Mouse (Mus musculus) liver, embryonic 12.5 days (tissue): ENCODE data around the gene Trpm5. TPM values are rescaled to one million over a fixed set of nuclear protein-coding genes. Genes with fewer than 3 reads are reported as not detected.
A peak's percentile ranks its signal among the peaks of the same experiment; 100 is the strongest.

Experiments
- ATAC-seq: fragments of 200-750 bp; cut with Nextera tagmentation; 2 replicates; pipeline ENCODE4 v1.8.0; 2017; ENCODE audit warnings: moderate number of reproducible peaks, mild to moderate bottlenecking, moderate library complexity
- H3K27ac ChIP-seq: fragments of 300-500 bp; sonication (generic); 2 replicates; pipeline ENCODE4 v1.5.1; 2016; ENCODE audit warnings: mild to moderate bottlenecking
- H3K27me3 ChIP-seq: fragments of 300-500 bp; sonication (generic); replicated peaks from 2 replicates; pipeline ENCODE4 v1.6.1; 2016; ENCODE audit warnings: mild to moderate bottlenecking, moderate library complexity
- H3K36me3 ChIP-seq: fragments of 300-500 bp; sonication (generic); 2 replicates; pipeline ENCODE4 v1.6.1; 2016; ENCODE audit warnings: mild to moderate bottlenecking, moderate library complexity
- H3K4me1 ChIP-seq: fragments of 300-500 bp; sonication (generic); 2 replicates; pipeline ENCODE4 v1.6.1; 2016
- H3K4me2 ChIP-seq: fragments of 300-500 bp; sonication (generic); 2 replicates; pipeline ENCODE4 v1.6.1; 2016; ENCODE audit warnings: mild to moderate bottlenecking, moderate library complexity
- H3K4me3 ChIP-seq: fragments of 300-500 bp; sonication (generic); 2 replicates; pipeline ENCODE4 v1.5.1; 2016; ENCODE audit warnings: mild to moderate bottlenecking, moderate library complexity
- H3K9ac ChIP-seq: fragments of 300-500 bp; sonication (generic); 2 replicates; pipeline ENCODE4 v1.6.1; 2016; ENCODE audit warnings: mild to moderate bottlenecking, moderate library complexity
- H3K9me3 ChIP-seq: fragments of 300-500 bp; sonication (generic); replicated peaks from 2 replicates; pipeline ENCODE4 v1.6.1; 2016; ENCODE audit warnings: mild to moderate bottlenecking, moderate library complexity
- WGBS: fragments of 180-500 bp; shearing (Covaris S2); methylation state at CpG from one replicate; pipeline ENCODE4 v1.1.7; 2016; ENCODE audit not compliant: insufficient replicate concordance; 5-methylcytosine and 5-hydroxymethylcytosine counted together
- polyA plus RNA-seq: library from polyadenylated mRNA; unstranded; fragments of >200 nt; fragmentation: Nextera tagmentation; extraction: Ambion mirVana; gene quantifications from 2 replicates; pipeline ENCODE4 v1.2.1, GENCODE M21; 2016

Gene Trpm5
- polyA plus RNA-seq, 1 experiment from 2014 or later, result 1.3 TPM

DNA sequence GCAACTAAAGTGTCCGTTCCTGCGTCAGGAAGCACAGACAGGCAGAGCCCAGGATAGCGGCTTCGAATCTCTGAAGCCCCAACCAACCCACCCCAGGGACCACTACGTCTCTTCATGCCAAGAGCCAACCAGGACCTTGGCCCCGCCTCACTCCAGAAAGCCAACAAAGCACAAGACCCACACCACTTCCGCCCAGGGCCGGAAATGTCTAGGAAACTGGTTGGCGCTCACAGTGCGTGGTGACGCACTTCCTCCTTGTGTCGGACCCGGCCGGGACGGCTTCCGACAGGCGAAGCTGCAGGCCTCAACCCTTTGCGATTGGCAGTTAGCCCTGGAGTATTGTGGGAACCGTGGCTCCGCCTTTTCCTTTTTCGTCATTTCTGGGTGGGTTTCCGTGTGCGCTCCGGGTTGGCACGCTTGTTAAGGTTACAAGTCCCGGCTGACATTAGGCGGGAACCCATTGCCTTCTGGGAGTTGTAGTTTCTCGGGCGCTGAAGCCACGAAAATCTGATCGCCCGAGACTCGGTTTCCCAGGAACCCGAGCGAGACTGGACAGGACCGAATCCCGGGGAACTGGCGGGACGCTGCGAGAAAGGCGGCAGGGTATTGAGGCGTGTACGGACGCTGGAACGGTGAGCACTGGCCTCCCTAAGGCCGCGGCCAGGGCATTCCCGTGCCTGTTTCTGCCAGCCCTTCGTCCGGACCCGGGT lies 25.4 kb downstream of the Trpm5 start, which contains the start of gene Tssc4:
Gene Tssc4 (plus strand): TSS at position 368 of the 710 bp plus-strand sequence.
- WGBS, result 2% methylated on average over 51 of the region's 51 CpGs
- H3K4me2 ChIP-seq, result peak within 1 kb of the TSS; percentile 96
- ATAC-seq, result peak; percentile 95

DNA sequence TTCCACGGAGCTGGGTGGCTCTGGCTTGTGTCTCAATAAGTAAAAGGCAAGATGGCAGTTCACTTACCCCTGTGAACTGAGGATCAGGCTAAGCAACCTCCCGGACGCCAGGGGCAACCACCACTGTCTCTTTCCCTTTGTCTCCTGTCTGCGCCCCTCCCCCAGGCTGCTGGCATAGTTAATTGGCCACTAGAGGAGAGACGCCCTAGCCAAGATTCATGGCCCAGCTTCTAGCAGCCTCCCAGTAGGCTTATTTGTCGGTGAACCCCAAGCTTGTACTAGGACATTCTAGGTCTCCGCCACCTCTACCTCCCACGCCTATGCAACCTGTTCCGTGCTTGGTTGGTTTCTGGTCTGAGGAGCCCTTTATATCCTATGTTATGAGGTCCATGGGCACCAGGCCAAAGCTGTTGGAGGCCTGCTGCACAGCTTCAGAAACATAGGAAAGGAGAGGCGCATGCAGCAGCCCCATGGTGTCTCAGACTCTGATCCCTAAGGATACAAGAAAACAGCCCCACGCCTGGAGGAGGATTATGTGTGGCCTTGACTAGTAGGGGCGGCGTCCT lies 26.0 kb downstream of the Trpm5 start:
- Histone ChIP-seq H3K4me1 (peaks cover 27% of the 10 kb centered on the region), H3K36me3 (peaks cover 65% of the 10 kb centered on the region), H3K9me3 (no peaks in the 10 kb centered on the region), H3K4me2 (peak overlapping the region; percentile 96), H3K27me3 (no peaks in the 10 kb centered on the region), H3K27ac (peak overlapping the region; percentile 76), H3K4me3 (peak overlapping the region; percentile 84), H3K9ac (peak overlapping the region; percentile 88)
- 53% methylated on average over 13 of the region's 13 CpGs for WGBS
- ATAC-seq, result no peak

More for the DNA sequence above, 25.4 kb downstream of the Trpm5 start, which contains the start of gene Tssc4:
- Histone ChIP-seq H3K9ac (peak within 1 kb of the TSS; percentile 88), H3K27me3 (no peaks in the 10 kb centered on the region), H3K9me3 (no peaks in the 10 kb centered on the region), H3K4me1 (peaks cover 27% of the 10 kb centered on the region), H3K27ac (peak within 1 kb of the TSS; percentile 76), H3K36me3 (peaks cover 59% of the 10 kb centered on the region), H3K4me3 (peak within 1 kb of the TSS; percentile 84)

DNA sequence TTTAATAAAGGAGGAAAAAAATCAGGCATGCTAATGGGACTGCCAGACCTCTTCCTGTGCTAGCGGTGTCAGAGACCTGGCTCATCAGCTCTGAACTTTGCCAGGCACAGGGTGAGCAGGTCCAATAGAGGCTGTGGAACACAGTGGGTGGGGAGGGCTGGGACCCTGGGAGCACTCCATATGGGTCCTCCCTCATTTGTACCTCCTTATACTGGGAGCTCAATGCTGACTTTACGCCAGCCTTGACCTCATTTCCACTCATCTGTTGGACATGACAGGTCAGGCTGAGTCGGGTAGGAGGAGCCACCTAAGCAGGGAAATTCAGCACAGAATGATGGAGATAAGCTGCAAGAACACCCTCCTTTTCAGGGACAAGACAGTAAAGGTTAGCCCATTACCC lies 26.5 kb downstream of the Trpm5 start:
- peak overlapping the region; percentile 76; the same call in 1 of the 2 replicates for H3K27ac ChIP-seq
- H3K4me3 ChIP-seq, result no peak overlapping the region; the same call in 1 of the 2 replicates
- peaks cover 70% of the 10 kb centered on the region for H3K36me3 ChIP-seq
- H3K9ac ChIP-seq, result no peak overlapping the region
- peak overlapping the region; percentile 96 for H3K4me2 ChIP-seq
- 71% methylated on average over 3 of the region's 3 CpGs for WGBS
- no peaks in the 10 kb centered on the region for H3K27me3 ChIP-seq
- peaks cover 27% of the 10 kb centered on the region for H3K4me1 ChIP-seq
- ATAC-seq, result no peak
- no peaks in the 10 kb centered on the region for H3K9me3 ChIP-seq

- H3K4me2 ChIP-seq, result no peak overlapping the region
- H3K9ac ChIP-seq, result no peak overlapping the region
- peaks cover 27% of the 10 kb centered on the region for H3K4me1 ChIP-seq
- no peak overlapping the region for H3K4me3 ChIP-seq
- ATAC-seq, result no peak
- H3K27me3 ChIP-seq, result no peaks in the 10 kb centered on the region
- H3K9me3 ChIP-seq, result no peaks in the 10 kb centered on the region
- H3K27ac ChIP-seq, result no peak overlapping the region
- 69% methylated on average over 2 of the region's 2 CpGs for WGBS
- peaks cover 75% of the 10 kb centered on the region for H3K36me3 ChIP-seq
Measured at GRCm38 (mm10) chr7:143067469-143067868, 27.0 kb downstream of the Trpm5 start.

GRCm38 (mm10) chr7:143065692-143066091 lies 28.8 kb downstream of the Trpm5 start:
- no peak for ATAC-seq
- Histone ChIP-seq H3K36me3 (peaks cover 84% of the 10 kb centered on the region), H3K27me3 (no peaks in the 10 kb centered on the region), H3K4me2 (no peak overlapping the region), H3K4me3 (no peak overlapping the region), H3K9ac (0 out of 2 replicates have a peak overlapping the region, but pooled peaks have one; percentile 5), H3K9me3 (no peaks in the 10 kb centered on the region), H3K4me1 (peaks cover 36% of the 10 kb centered on the region), H3K27ac (no peak overlapping the region)
- 81% methylated on average over 2 of the region's 2 CpGs for WGBS

- Histone ChIP-seq H3K4me2 (no peak overlapping the region), H3K4me3 (no peak overlapping the region), H3K36me3 (peaks cover 86% of the 10 kb centered on the region), H3K27ac (no peak overlapping the region), H3K27me3 (no peaks in the 10 kb centered on the region), H3K9me3 (no peaks in the 10 kb centered on the region), H3K9ac (no peak overlapping the region), H3K4me1 (peaks cover 40% of the 10 kb centered on the region)
- 87% methylated on average over 6 of the region's 6 CpGs for WGBS
- no peak for ATAC-seq
Measured at GRCm38 (mm10) chr7:143064226-143064625, 30.2 kb downstream of the Trpm5 start.

DNA sequence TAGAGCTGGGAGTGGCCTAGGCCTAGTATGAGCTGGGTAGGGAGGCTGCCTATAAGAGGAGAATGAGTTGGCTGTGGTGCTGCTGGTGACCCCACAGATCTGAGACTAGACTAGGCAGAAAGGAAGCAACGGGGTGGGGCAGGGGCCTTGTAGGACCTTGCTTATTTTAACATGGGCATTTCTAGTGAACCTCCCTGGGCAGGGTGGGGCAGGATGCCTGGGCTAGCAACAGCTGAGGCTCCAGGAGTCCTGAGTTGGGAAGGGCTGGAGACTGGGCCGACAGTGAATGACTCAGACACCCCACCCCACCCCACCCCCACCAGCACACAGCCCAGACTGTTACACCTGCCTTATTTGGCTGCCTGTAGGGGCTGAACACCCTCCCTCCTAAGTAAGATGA lies 31.7 kb downstream of the Trpm5 start:
- no peak for ATAC-seq
- H3K9me3 ChIP-seq, result no peaks in the 10 kb centered on the region
- WGBS, result 66% methylated on average over 2 of the region's 2 CpGs
- H3K4me1 ChIP-seq, result peaks cover 45% of the 10 kb centered on the region
- H3K27me3 ChIP-seq, result no peaks in the 10 kb centered on the region
- no peak overlapping the region for H3K9ac ChIP-seq
- no peak overlapping the region for H3K4me2 ChIP-seq
- H3K27ac ChIP-seq, result no peak overlapping the region
- H3K36me3 ChIP-seq, result peaks cover 78% of the 10 kb centered on the region
- no peak overlapping the region for H3K4me3 ChIP-seq

GRCm38 (mm10) chr7:143059202-143059870 lies 35.1 kb downstream of the Trpm5 start:
- H3K9me3 ChIP-seq, result no peaks in the 10 kb centered on the region
- ATAC-seq, result no peak
- H3K36me3 ChIP-seq, result peaks cover 51% of the 10 kb centered on the region
- peak overlapping the region; percentile 80; the same call in 1 of the 2 replicates for H3K27ac ChIP-seq
- H3K4me3 ChIP-seq, result no peak overlapping the region
- 36% methylated on average over 5 of the region's 5 CpGs for WGBS
- H3K4me2 ChIP-seq, result no peak overlapping the region
- no peaks in the 10 kb centered on the region for H3K27me3 ChIP-seq
- H3K9ac ChIP-seq, result no peak overlapping the region
- H3K4me1 ChIP-seq, result peaks cover 78% of the 10 kb centered on the region

- Histone ChIP-seq H3K36me3 (peaks cover 40% of the 10 kb centered on the region), H3K4me1 (peaks cover 89% of the 10 kb centered on the region), H3K9me3 (no peaks in the 10 kb centered on the region), H3K27me3 (no peaks in the 10 kb centered on the region), H3K27ac (peak overlapping the region; percentile 80), H3K4me3 (no peak overlapping the region), H3K4me2 (peak overlapping the region; percentile 95), H3K9ac (0 out of 2 replicates have a peak overlapping the region, but pooled peaks have one; percentile 6)
- ATAC-seq, result peak; percentile 33
- WGBS, result 15% methylated on average over 5 of the region's 5 CpGs
Measured at GRCm38 (mm10) chr7:143058221-143058697, 36.2 kb downstream of the Trpm5 start.

- Histone ChIP-seq H3K9ac (0 out of 2 replicates have a peak overlapping the region, but pooled peaks have one; percentile 28), H3K36me3 (peaks cover 35% of the 10 kb centered on the region), H3K4me1 (peaks cover 94% of the 10 kb centered on the region), H3K27ac (peak overlapping the region; percentile 80), H3K9me3 (no peaks in the 10 kb centered on the region), H3K4me2 (peak overlapping the region; percentile 95), H3K27me3 (no peaks in the 10 kb centered on the region), H3K4me3 (no peak overlapping the region)
- WGBS, result 5% methylated on average over 9 of the region's 9 CpGs
- peak; percentile 71 for ATAC-seq
Measured at GRCm38 (mm10) chr7:143057667-143058220, 36.7 kb downstream of the Trpm5 start.

DNA sequence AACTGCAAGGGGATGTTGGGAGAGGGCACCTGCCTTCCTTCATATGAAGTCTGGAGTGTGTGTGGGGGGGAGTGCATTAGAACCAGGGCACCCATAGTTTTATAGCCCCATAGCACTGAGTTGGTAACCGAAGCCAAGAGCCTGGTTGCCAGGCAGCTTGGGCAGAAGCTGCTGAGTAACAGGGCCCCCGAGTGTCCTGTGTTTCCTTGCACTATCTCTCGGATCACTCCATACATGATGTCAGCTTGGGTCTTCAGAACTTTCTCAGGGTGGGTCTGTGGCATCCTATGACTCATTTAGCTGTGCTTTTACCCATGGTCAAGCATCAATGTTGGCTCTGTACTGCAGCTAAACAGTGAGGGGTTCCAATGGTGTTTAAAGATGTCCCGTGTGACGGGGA lies 37.4 kb downstream of the Trpm5 start:
- peak overlapping the region; percentile 95 for H3K4me2 ChIP-seq
- peak overlapping the region; percentile 80 for H3K27ac ChIP-seq
- H3K36me3 ChIP-seq, result peaks cover 28% of the 10 kb centered on the region
- 41% methylated on average over 5 of the region's 5 CpGs for WGBS
- no peak overlapping the region for H3K4me3 ChIP-seq
- ATAC-seq, result no peak
- no peak overlapping the region; the same call in 1 of the 2 replicates for H3K9ac ChIP-seq
- peaks cover 99% of the 10 kb centered on the region for H3K4me1 ChIP-seq
- H3K9me3 ChIP-seq, result no peaks in the 10 kb centered on the region
- H3K27me3 ChIP-seq, result no peaks in the 10 kb centered on the region
